Mouse (Mus musculus) gastrocnemius, postnatal 25 days (tissue): ENCODE data around the gene Ccm2l. TPM values are rescaled to one million over a fixed set of nuclear protein-coding genes. Genes with fewer than 3 reads are reported as not detected.

Experiments used
- DNase-seq: peaks from one replicate; pipeline ENCODE4 v3.0.0; 2022
- long read RNA-seq, 2 experiments: library from polyadenylated mRNA; stranded (forward); transcript quantifications; one replicate each; pipeline ENCODE4 v2.0.0; 2021
- total RNA-seq, 2 experiments: library from RNA; stranded (reverse); gene quantifications; 1 replicate in 1 of 2; 2 replicates in 1 of 2; pipeline ENCODE4 v1.2.3; 2021

Ccm2l gene
- 1 to 10 TPM; 5.0 to 5.1 TPM for total RNA-seq
- long read RNA-seq, experiment 1, partial matches to known transcripts = 2 of 5 reads
- long read RNA-seq, experiment 1, other reads (novel, unspliced or antisense) = 3 of 5 reads
- long read RNA-seq, experiment 2, partial matches to known transcripts = 0 of 2 reads
- long read RNA-seq, experiment 2, other reads (novel, unspliced or antisense) = 2 of 2 reads

DNA sequence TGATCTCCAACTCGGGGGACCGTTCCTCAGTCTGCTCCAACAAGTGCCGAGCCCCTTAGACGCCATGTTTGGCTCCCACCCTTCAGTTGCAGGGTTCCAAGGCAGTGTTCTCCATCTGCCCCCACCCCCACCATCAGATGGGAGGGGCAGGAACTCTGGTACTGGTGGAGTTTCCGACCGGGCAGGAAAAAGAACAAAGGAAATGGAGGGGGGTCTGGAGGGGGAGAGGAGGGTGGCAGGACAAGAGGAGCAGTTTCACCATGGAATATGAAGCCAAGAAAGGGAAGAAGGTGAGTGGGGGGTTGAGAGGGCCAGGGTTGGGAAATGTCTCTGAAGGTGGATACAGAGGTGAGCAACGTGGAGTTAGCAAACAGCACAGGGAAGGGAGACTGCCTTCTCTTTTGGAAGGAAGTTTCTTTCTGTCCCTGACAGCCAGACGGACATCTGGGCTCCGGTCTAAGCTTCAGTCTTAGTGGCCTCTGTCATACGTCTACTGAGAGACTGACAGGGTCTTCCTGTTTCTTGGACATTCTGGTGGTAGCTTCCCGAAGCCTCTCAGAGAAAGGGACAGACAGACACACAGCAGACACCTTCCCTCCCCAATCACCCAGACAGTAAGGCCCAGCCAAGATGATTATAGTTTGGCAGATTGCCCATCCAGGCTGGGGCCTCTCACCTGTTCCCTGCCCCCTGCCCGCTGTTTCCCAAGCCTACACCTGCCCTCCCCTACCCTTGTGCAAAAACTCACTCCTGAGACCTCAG lies at the start of gene Ccm2l:
TSS of gene Ccm2l (plus strand) at position 209 of the 762 bp plus-strand sequence.
- peak; percentile 55 for DNase-seq

DNA sequence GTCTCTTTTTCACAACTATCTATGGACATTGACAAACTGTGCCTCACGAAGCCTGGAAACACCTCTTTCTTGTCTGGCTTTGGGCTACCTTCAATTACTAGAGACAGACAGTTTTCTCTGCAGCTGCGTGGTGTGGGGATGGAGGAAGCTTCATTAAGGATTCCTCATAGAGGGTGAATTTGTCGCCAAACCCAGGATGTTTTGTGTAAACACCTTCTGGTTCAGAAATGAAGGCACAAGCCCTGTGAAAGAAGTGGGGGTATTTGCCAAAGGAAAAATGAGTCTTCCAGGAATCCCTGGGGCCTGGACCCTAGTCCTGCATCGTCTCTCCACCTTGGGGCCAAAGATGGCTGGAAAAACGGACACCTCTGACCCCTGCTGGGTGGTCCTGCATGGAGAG lies 49.0 kb upstream of the Ccm2l start:
- DNase-seq = no peak

DNA sequence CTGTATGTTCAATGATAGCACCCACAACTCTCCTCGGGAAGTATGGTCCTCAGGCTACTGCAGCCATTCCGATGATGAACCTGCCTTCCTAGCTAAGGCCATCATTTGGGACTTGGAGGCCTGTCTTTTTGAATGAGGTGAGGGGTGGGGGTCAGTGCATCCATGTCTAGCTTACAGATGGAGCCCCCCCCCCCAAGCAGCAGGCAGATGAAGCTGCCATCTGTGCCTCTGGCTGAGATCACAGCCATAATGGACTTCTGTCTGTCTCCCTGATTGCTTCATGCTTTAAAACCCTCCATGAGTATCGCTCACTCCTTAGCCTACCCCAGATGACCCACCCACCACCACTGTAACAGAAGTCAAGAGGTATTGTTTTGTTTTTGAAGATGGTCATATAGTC lies 46.4 kb upstream of the Ccm2l start:
- DNase-seq = no peak

DNA sequence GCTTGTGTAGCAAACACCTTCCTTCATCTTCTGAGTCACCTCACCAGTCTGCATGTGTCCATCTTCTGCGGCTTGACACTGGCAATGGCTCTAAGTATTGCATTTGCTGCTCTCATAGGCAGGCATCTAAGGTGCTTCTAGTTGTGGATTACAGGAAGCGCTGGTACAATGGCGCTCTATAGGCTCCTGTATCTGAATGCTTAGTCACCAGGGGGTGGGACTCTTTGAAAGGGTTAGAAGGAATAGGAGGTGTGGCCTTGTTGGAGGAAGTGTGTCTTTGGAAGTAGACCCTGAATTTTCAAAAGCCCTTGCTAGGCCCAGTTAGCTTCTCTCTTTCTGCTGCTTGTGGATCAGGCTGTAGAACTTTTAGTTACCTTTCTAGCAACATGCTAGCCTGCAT lies 44.6 kb upstream of the Ccm2l start:
- DNase-seq = no peak

DNA sequence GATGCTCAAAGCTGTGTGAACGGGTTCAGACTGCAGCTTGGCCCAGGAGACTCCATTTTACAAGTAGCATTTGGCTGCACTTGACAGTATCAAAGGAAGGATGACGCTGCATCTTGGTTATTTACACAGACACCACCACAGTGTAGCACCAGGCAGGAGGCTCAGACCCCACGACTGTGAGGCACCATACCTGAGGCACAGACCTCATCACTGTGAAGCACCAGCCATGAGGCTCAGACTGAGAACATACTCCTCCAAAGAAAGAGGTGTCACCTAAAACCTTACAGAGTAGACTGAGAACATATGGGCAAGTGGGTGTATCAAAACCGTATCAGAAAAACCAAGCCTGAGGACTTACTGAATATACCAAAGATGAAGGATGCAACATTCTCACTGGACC lies 42.9 kb upstream of the Ccm2l start:
- DNase-seq = no peak

DNA sequence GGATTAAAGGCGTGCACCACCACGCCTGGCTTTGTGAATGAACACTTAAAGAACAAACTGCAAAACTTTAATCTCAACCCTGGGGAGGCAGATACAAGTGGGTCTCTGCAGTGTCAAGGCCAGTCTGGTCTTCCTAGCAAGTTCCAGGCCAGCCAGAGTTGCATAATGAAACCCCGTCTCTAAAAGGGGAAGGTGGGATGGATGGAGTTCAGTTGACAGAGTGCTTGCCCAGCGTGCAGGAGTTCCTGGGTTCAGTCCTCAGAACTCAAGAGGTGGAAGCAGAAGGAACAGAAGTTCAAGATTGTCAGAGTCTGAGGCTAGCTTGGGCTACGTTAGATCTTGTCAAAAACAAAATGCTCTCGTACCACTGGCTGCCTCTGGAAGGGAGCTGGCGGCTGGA lies 39.7 kb upstream of the Ccm2l start:
- no peak for DNase-seq

DNA sequence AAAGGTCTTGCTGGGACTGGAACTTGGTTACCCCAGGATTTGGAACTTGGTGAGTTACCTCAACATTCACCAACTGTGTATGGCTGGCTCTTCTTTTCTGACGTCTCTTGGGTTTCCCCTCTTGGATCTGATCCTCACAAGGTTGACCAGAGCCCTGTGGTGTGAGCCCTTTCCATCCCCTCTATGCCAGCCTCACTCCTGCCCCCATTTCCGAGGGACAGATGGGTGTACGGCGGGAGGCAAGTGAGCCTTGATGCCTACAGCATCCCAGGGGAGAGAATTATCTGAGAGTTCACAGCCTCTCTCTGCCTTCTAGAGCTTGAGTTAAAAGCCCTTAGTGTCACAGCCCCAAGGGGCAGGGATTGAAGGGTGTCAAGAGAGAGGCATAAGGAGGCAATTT lies 38.3 kb upstream of the Ccm2l start:
- DNase-seq = no peak

DNA sequence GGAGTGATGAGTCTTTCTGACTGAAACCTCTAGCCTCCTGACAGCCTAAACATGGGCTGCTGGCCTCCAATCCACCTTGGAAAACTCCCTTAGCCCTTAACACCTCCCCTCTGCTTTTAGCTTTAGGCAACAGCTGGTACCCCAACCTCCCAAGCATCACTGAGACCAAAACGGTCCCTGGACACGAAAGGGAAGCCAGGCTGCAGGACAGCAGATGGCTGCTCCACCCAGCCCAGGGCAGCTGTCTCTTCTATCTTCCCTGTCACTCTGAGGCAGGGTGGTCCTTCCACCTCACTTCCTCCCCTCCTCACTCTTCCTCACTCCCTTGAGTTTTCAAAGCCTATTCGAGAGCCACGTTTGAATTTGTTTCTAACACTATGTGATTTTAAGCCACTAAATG lies 35.3 kb upstream of the Ccm2l start:
- DNase-seq = no peak

DNA sequence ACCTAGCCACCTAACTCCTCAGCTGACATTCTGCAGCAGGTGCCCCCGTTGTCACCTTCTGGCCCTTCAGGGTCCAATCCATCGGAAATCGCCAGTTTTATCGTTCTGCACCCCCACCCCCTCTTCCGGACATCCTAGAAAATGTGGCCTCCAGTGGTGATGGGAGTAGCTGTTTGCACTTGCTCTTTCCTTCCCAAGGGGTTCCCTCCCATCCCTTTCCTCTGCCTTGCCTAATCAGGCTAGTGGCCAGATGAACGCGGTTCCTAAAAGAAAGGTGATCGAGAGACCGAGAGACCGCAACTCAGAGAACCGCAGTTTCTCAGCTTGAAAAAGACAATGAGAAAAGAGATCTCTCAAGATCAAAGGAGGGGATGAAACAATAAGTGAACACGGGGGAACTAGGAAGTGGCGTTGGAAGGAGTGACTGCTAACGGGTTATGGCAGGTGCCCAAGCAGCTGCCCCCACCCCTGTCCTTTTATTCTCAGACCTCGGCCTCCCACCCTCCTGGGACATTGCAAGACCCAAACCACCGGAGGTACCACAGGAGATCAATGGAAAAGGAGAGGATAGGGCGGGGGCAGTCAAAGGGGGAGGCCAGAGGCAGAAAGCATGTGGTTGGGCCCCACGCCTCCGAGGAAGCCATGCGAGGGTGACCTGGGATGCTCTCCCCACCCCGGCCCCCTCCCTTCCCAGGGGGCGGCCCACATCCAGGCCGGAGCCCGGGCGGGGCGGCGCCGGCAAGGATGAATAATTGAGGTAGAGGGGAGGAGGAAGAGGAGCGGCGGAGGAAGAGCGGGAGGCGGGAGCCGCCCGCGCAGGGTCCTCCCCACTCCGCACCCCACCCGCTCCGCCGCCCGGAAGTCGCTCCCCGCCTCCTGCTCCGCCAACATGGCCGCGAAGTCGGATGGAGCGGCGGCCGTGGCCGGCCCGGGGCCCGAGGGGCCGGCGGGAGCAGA lies 34.4 kb upstream of the Ccm2l start, which contains the start of gene Xkr7:
TSS of gene Xkr7 (plus strand) at position 727 of the 957 bp plus-strand sequence.
- no peak for DNase-seq

DNA sequence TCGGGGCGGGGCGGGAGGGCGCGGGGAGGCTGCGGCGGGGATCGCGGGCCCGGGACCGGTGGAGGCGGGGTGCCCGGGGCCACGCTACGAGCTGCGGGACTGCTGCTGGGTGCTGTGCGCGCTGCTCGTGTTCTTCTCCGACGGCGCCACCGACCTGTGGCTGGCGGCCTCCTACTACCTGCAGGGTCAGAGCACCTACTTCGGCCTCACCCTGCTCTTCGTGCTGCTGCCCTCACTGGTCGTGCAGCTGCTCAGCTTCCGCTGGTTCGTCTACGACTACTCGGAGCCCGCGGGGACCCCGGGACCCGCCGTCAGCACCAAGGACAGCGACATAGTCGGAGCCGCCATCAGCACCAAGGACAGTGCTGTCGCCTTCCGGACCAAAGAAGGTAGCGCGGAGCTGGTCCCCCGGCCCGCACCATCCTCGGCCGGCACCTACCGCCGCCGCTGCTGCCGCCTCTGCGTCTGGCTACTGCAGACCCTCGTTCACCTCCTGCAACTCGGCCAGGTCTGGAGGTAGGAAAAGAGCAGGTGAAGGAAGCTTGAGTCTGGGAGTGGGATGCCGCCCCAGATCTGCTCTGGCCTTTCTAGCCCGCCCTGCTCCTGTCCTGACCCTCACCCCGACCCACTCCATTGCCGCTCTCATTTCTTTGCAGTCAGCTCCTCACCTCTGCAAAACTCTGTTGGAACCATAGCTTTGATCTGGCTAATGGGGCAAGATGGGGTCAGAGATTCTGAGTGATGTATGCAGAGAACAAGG lies 33.5 kb upstream of the Ccm2l start:
- peak; percentile 37 for DNase-seq

DNA sequence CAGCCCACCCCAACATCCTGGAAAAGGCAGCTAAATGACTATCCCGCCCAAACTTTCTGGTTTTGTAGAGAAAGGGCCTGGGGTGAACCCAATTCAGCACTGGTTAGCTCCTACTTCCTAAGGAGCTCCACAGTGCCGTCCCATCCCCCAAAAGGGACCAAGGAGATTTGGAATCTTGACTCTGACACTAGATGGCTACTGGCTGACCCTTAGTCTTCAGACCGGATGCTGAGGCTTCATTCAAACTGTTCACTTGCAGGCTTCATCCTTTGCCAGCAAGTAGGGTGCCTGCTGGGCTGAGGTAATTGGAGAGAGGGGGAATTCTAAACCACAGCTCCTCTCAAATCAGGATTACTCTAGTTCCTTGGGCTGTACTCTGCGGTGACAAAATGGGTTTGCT lies 32.8 kb upstream of the Ccm2l start:
- DNase-seq = no peak

DNA sequence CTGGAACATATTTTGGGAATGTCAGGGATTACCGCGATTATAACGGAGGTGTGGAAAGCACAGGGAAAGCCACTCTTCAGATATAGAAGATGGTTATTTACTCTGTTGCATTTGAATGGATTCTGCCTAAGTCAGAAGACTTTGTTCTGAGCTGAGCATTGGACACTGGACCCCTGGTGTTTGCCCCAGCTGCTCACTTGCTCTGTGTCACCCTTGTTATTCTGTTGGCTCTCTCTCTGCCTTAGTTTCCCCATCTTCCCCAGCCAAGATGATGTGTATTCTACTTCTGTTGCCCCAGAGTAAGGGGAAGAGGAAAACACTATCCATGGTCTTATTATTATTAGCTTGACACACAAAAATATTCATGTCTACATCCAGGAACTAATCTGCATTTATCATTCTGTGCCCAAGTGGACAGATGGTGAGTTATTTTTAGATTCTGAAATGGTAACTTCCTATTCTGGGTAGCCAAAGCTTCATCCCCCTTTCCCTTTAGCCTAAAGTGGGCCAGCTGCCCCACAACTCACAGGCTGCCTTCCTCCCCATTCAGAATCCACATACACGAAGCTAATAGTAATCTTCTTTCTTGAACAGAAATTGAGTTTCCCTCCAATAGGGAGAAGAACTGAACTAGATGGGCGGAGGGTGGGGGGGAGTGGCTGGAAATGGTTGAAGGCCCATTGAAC lies 32.1 kb upstream of the Ccm2l start:
- no peak for DNase-seq

DNA sequence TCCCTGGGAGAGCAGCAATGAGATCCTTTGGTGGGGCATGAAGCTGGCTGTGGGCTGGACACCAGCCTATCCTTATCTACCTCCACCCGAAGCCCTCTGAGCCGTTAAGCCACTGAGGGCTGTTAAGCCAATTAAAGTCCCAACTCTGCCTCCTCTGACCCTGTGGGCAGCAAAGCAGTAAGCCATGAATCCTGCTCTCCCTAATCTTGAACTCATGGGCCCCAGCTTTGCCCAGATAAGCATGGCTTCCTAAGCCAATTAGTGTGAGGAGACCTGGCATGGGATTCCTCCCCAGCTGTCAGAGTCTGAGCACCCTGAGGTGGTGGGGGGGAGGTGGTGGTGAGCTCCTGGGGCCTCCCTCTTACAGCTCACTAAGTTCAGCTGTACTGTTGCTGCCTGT lies 29.1 kb upstream of the Ccm2l start:
- no peak for DNase-seq

DNA sequence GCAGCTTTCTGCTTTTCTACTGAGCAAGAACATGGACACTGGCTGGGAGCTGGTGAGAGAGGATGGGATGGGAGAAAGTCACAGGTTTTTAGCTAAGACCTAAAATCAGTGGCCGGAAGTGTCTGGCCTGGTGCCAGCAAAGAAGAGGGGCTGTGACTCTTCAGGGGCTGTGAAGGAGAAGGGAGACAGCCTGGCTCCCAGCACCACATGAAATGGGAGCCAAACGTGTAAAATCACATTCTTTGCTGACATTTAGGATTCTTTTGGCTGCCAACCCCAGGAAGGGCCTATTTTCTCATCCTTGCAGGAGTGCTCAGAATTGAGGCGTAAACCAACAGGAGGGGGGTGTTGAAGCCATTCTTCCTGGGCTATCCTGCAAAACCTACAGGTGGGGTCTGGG lies 21.9 kb upstream of the Ccm2l start:
- DNase-seq = no peak

DNA sequence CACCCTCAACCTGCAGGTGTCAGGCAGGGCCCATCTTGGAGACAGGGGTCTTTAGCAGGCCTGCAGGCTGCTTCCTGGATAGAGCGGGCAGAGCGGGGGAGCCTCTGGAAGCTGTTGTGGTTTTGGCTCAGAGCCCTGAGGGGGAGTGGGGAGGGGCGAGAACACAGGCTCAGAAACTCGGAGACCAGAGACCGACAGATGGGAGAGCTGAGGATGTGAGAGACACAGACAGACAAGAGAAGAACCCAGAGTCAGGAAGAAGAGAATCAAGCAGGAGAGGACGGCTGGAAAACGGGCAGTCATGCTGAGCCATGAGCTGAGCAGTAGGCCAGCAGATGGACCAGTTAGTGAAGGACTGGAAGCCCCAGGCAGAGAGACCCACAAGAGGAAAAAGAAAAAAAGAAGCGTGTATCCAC lies 19.9 kb upstream of the Ccm2l start:
- no peak for DNase-seq

DNA sequence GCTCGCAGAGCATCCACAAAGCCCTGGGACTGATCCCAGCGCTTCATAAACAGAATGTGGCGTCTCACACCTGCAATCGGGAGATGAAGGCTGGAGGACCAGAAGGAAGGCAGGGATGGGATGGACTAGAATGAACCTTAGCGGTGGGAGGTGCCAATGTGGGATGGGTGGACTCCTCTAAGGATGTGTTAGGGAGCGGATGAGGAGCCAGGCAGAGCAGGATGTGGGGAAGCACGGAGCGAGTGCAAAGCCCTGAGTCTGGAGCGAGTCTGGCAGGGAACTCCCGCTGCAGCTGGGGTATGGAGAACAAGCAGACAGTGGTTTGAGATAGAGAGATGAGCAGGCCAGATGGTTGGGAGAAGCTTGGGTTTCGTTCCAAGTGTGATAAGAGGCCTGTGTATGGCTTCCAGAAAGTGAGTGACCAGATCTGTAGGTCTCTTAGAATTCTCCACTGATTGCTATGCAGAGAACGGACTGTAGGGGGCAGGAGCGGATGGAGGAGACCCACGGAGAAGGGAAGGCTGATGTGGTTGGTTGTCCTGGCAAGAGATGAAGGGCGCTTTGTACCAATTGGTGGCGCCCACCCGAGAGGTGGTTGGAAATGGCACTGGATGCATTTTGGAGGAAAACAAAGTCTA lies 17.8 kb upstream of the Ccm2l start:
- DNase-seq = no peak

DNA sequence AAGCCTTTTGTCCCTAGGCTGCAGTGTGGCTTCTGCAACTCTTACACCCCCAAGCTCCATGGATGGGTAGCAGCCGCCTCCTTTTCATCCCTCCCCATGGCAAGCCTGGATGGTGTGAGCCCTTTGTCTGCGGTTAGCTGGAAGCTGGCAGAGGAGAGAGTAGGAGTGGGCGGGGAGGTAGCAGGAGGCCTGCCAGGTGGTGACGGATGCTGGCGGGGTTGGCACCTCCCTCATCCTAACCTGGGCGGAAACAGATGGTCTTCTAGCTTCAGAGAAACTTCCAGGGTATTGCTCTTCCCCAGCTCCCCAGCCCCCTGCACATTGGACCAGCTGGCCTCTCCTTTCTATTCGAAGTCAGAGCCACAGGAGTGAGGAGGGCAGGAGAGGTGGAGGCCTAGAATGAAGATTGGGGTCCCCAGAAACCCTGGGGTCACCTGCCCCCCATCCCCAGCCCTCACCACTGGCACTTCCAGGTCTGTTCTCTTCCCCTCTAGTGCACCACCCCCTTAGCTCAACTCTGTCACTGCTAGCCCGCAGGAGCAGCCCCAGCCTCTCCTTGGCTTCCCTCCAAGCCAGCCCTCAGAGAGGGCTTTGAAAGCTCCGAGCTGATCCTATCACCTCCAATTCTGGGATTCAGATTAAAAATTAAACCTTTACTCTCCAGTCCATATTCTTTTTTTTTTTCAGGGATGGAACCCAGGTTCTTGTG lies 16.3 kb upstream of the Ccm2l start:
- DNase-seq = no peak

DNA sequence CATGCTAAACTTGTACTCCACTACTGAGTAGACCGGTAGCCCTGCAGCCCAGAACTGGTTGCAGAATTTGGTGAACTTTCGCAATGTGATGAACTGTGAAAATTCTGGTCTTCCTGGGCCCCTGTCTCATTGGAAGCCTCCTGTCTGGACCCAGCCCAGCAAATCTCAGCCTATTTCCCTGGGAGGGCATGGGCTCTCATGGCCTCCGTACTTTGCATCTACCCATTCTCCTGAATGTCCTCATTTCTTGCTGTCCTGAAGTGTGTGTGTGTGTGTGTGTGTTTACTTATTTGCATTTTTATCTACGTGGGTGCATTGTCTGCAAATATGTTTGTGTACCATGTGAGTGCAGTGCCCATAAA lies 15.8 kb upstream of the Ccm2l start:
- DNase-seq = no peak

DNA sequence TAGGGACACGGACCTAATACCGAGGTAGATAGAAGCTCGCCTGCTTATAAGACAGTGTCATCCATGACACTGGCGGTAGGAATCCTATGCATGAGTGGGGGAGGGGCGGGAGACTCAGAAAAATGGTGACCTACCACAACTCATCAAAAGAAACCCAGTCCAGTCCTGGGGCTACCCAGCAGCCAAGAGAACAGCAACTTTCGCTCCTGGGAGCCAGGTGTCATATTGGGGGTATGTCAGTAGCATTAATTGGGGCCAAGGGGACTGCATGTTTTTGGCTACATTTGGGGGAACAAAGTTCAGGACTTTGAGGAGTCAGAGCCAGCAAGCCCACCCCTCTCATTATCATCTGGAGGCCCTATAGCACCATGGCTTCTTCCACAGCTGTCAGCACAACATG lies 14.7 kb upstream of the Ccm2l start:
- no peak for DNase-seq

DNA sequence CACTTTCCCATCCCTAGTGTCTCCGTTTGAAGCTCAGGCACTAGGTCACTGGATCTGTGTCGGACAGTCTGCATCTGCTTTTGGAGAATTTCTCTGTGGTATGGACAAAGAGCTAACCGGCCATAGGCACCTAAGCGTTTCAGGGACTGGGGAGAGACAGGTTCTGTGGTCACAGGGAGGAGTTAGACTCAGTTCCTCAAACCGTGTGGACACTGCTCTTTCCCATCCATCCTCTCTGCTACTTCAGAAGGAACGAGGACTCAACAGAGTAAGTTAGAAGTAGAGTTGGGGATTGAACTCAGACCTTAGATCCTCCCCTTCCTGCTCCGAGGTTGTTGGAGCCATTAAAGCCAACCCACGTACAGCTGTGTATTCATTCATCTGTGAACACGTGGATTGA lies 14.2 kb upstream of the Ccm2l start:
- DNase-seq = no peak
